Mouse (Mus musculus) bone marrow, adult 2 months (tissue): Measurements from ENCODE around the gene Hist1h1a.

Experiments
- CTCF ChIP-seq: fragments of 200-500 bp; IDR thresholded peaks from 2 replicates; pipeline ENCODE4 v1.5.1; 2011; ENCODE audit warnings: low read length, control low read depth; ENCODE audit not compliant: control insufficient read depth, insufficient read depth
- POLR2A ChIP-seq: fragments of 200-500 bp; IDR thresholded peaks from 2 replicates; pipeline ENCODE4 v1.6.1; 2011; ENCODE audit warnings: low read depth, mild to moderate bottlenecking, control low read depth, low read length, borderline replicate concordance; ENCODE audit not compliant: control insufficient read depth

DNA sequence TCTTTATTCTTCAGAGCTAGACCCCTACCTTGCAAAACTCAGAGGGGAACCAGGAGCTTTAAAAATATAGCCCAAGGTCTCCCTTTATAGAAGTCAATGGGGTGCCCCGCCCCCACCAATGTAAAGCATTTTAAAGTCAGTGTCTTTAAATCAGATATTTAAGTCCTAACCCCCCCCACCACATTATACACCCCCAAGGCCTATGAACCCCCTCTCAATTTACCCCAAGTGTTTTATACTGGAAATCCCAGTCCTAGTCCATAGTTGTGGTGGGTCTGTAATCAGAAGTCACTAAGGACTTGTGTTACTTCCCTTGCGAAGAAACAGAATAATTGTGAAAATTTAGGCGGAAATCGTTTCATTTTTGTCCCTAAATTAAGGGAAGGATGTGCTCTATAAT, 25.4 kb upstream of the Hist1h1a start:
- TF ChIP-seq POLR2A, result no peak
- no peak for TF ChIP-seq CTCF
